Mouse (Mus musculus) bone marrow, adult 2 months (tissue): ENCODE results near the gene Sh3bgrl2.

Experiments used
- CTCF ChIP-seq: fragments of 200-500 bp; IDR thresholded peaks from 2 replicates; pipeline ENCODE4 v1.5.1; 2011; ENCODE audit warnings: low read length, control low read depth; ENCODE audit not compliant: control insufficient read depth, insufficient read depth
- POLR2A ChIP-seq: fragments of 200-500 bp; IDR thresholded peaks from 2 replicates; pipeline ENCODE4 v1.6.1; 2011; ENCODE audit warnings: low read depth, mild to moderate bottlenecking, control low read depth, low read length, borderline replicate concordance; ENCODE audit not compliant: control insufficient read depth

DNA sequence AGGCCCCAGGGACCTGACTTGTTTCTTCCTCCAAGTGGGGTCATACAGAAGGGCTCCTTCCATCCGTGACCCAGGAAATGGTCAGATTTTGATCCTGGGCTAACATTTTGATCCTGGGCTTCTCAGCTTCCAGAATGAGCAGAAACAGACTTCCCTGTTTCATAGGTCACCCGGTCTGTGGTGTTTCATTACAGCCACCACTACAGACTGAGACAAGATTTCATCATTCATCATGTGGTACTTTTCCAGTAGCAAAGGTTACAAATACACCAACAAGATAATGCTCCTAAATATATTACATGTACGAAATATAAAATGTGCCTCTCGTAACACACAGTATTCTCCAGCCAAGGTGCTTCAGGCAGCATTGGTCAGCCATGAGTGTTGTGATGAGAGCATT lies 27.3 kb downstream of the Sh3bgrl2 start:
- TF ChIP-seq CTCF = no peak
- TF ChIP-seq POLR2A = no peak
